Mouse (Mus musculus): Measurements from ENCODE around the gene Cacna1c. TPM values are rescaled to one million over a fixed set of nuclear protein-coding genes. Genes with fewer than 3 reads are reported as not detected.

The Cacna1c gene
- polyA plus RNA-seq, 1 experiment from 2014 or later: 0.30 TPM

- 53% methylated on average over 1 of the region's 1 CpGs for WGBS (ENCODE audit: insufficient replicate concordance)
- Histone ChIP-seq H3K27ac (ENCODE audit: low read length) (no peak overlapping the region), H3K27me3 (ENCODE audit: control insufficient read depth, insufficient read depth, low read depth, low read length) (no peaks in the 10 kb centered on the region), H3K4me2 (ENCODE audit: low read depth, low read length) (no peak overlapping the region), H3K9ac (ENCODE audit: low read depth, low read length) (no peak overlapping the region), H3K9me3 (replicated peaks; ENCODE audit: control insufficient read depth, low read length) (no peaks in the 10 kb centered on the region), H3K36me3 (ENCODE audit: control insufficient read depth, insufficient read depth) (no peaks in the 10 kb centered on the region), H3K4me1 (ENCODE audit: control insufficient read depth, low read depth, low read length) (peaks cover 28% of the 10 kb centered on the region), H3K4me3 (ENCODE audit: low read depth, low read length) (no peak overlapping the region)
- peak; percentile 83 for ATAC-seq (ENCODE audit: low read depth)
Observed at GRCm38 (mm10) chr6:118749285-118749684, 446.9 kb downstream of the Cacna1c start.

DNA sequence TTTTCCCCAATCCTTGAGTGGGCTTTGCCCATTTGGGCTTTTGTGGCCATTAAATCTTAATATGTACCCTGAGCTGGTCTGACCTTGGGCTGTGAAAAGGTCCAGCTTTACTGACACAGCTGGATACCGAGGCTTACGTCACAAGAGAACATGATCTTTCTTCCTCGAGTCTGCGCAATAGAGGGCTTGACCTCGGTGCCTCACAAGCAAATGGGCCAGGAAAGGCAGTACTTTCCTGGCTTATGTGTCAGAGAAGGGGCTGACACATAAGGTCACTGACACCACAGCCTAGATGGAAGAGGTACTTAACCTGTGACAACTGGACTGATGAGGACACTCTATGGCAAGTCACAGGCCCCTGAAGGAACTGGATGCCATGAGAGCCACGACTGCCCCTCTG, 453.5 kb downstream of the Cacna1c start:
- Histone ChIP-seq H3K27ac (ENCODE audit: low read length) (no peak overlapping the region), H3K36me3 (ENCODE audit: control insufficient read depth, insufficient read depth) (no peaks in the 10 kb centered on the region), H3K4me3 (ENCODE audit: low read depth, low read length) (no peak overlapping the region), H3K9ac (ENCODE audit: low read depth, low read length) (no peak overlapping the region), H3K9me3 (replicated peaks; ENCODE audit: control insufficient read depth, low read length) (no peaks in the 10 kb centered on the region), H3K4me1 (ENCODE audit: control insufficient read depth, low read depth, low read length) (peaks cover 4% of the 10 kb centered on the region), H3K27me3 (ENCODE audit: control insufficient read depth, insufficient read depth, low read depth, low read length) (no peaks in the 10 kb centered on the region), H3K4me2 (ENCODE audit: low read depth, low read length) (no peak overlapping the region)
- 84% methylated on average over 6 of the region's 6 CpGs for WGBS (ENCODE audit: insufficient replicate concordance)
- no peak for ATAC-seq (ENCODE audit: low read depth)

- H3K9ac ChIP-seq (ENCODE audit: low read depth, low read length): no peak overlapping the region
- ATAC-seq (ENCODE audit: low read depth): no peak
- WGBS (ENCODE audit: insufficient replicate concordance): 85% methylated on average over 14 of the region's 14 CpGs
Observed at GRCm38 (mm10) chr6:118741841-118742240, 454.4 kb downstream of the Cacna1c start.

GRCm38 (mm10) chr6:118739961-118740599, 456.1 kb downstream of the Cacna1c start:
- no peaks in the 10 kb centered on the region for H3K27me3 ChIP-seq (ENCODE audit: control insufficient read depth, insufficient read depth, low read depth, low read length)
- peaks cover 16% of the 10 kb centered on the region for H3K4me1 ChIP-seq (ENCODE audit: control insufficient read depth, low read depth, low read length)
- no peak overlapping the region for H3K9ac ChIP-seq (ENCODE audit: low read depth, low read length)
- H3K4me2 ChIP-seq (ENCODE audit: low read depth, low read length): no peak overlapping the region
- H3K9me3 ChIP-seq (replicated peaks; ENCODE audit: control insufficient read depth, low read length): no peaks in the 10 kb centered on the region
- H3K36me3 ChIP-seq (ENCODE audit: control insufficient read depth, insufficient read depth): no peaks in the 10 kb centered on the region
- ATAC-seq (ENCODE audit: low read depth): no peak
- H3K27ac ChIP-seq (ENCODE audit: low read length): no peak overlapping the region
- no peak overlapping the region for H3K4me3 ChIP-seq (ENCODE audit: low read depth, low read length)
- 48% methylated on average over 9 of the region's 9 CpGs for WGBS (ENCODE audit: insufficient replicate concordance)

More at GRCm38 (mm10) chr6:118741841-118742240, 454.4 kb downstream of the Cacna1c start:
- no peaks in the 10 kb centered on the region for H3K27me3 ChIP-seq (ENCODE audit: control insufficient read depth, insufficient read depth, low read depth, low read length)
- no peaks in the 10 kb centered on the region for H3K9me3 ChIP-seq (replicated peaks; ENCODE audit: control insufficient read depth, low read length)
- H3K4me2 ChIP-seq (ENCODE audit: low read depth, low read length): no peak overlapping the region
- H3K4me3 ChIP-seq (ENCODE audit: low read depth, low read length): no peak overlapping the region
- H3K27ac ChIP-seq (ENCODE audit: low read length): no peak overlapping the region
- no peaks in the 10 kb centered on the region for H3K36me3 ChIP-seq (ENCODE audit: control insufficient read depth, insufficient read depth)
- peaks cover 9% of the 10 kb centered on the region for H3K4me1 ChIP-seq (ENCODE audit: control insufficient read depth, low read depth, low read length)

DNA sequence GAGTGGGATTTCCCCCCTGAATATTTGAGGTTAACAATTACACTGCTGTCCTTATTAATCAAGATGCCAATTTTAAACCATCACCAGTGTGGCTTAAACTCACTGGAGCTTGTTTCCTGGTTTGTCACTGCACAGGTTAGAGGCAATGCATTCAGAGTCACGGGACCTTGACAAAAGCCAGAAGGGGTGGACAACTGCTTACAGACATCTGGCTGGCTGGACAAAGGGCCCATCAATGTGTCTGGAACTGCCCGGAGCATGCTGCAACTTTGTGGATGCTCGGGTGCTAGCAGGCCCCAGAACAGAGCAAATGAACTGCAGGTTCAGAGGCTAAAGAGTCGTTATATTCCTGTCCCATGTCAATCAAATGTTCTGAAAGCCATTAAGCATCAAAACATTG, 456.9 kb downstream of the Cacna1c start:
- no peak for ATAC-seq (ENCODE audit: low read depth)
- H3K4me1 ChIP-seq (ENCODE audit: control insufficient read depth, low read depth, low read length): peaks cover 15% of the 10 kb centered on the region
- no peak overlapping the region for H3K27ac ChIP-seq (ENCODE audit: low read length)
- no peaks in the 10 kb centered on the region for H3K36me3 ChIP-seq (ENCODE audit: control insufficient read depth, insufficient read depth)
- WGBS (ENCODE audit: insufficient replicate concordance): 67% methylated on average over 4 of the region's 4 CpGs
- H3K4me2 ChIP-seq (ENCODE audit: low read depth, low read length): no peak overlapping the region
- H3K4me3 ChIP-seq (ENCODE audit: low read depth, low read length): no peak overlapping the region
- no peak overlapping the region for H3K9ac ChIP-seq (ENCODE audit: low read depth, low read length)
- H3K9me3 ChIP-seq (replicated peaks; ENCODE audit: control insufficient read depth, low read length): no peaks in the 10 kb centered on the region
- H3K27me3 ChIP-seq (ENCODE audit: control insufficient read depth, insufficient read depth, low read depth, low read length): no peaks in the 10 kb centered on the region

- Histone ChIP-seq H3K9me3 (replicated peaks; ENCODE audit: control insufficient read depth, low read length) (no peaks in the 10 kb centered on the region), H3K27me3 (ENCODE audit: control insufficient read depth, insufficient read depth, low read depth, low read length) (no peaks in the 10 kb centered on the region), H3K4me1 (ENCODE audit: control insufficient read depth, low read depth, low read length) (peaks cover 15% of the 10 kb centered on the region), H3K4me3 (ENCODE audit: low read depth, low read length) (no peak overlapping the region), H3K9ac (ENCODE audit: low read depth, low read length) (no peak overlapping the region), H3K36me3 (ENCODE audit: control insufficient read depth, insufficient read depth) (no peaks in the 10 kb centered on the region), H3K4me2 (ENCODE audit: low read depth, low read length) (no peak overlapping the region), H3K27ac (ENCODE audit: low read length) (no peak overlapping the region)
- no peak for ATAC-seq (ENCODE audit: low read depth)
- 61% methylated on average over 3 of the region's 3 CpGs for WGBS (ENCODE audit: insufficient replicate concordance)
Observed at GRCm38 (mm10) chr6:118738656-118739055, 457.6 kb downstream of the Cacna1c start.

- Histone ChIP-seq H3K4me2 (ENCODE audit: low read depth, low read length) (no peak overlapping the region), H3K4me1 (ENCODE audit: control insufficient read depth, low read depth, low read length) (peaks cover 15% of the 10 kb centered on the region), H3K4me3 (ENCODE audit: low read depth, low read length) (no peak overlapping the region), H3K27me3 (ENCODE audit: control insufficient read depth, insufficient read depth, low read depth, low read length) (no peaks in the 10 kb centered on the region), H3K27ac (ENCODE audit: low read length) (no peak overlapping the region), H3K36me3 (ENCODE audit: control insufficient read depth, insufficient read depth) (no peaks in the 10 kb centered on the region), H3K9me3 (replicated peaks; ENCODE audit: control insufficient read depth, low read length) (no peaks in the 10 kb centered on the region), H3K9ac (ENCODE audit: low read depth, low read length) (no peak overlapping the region)
- WGBS (ENCODE audit: insufficient replicate concordance): 50% methylated on average over 6 of the region's 6 CpGs
- peak; percentile 78 for ATAC-seq (ENCODE audit: low read depth)
Observed at GRCm38 (mm10) chr6:118737078-118737477, 459.1 kb downstream of the Cacna1c start.

DNA sequence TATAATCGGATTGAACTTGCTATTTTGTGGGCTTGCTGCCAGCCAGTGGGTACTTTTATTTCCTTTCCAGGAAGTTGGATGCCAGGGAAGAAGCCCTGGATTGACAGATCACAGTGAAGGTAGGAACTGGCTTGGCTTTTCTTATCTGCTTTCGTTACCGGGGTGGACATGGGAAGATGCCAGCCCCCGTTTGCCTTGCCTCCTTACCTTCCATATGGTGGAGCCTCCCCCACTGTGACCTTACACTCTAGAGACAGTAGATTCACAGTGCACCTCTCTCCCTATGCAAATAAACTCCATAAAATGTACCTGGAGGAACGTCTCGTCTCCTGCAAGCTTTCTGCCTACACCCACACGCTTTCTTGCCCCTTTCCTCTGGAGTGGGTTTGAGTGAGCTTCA, 459.7 kb downstream of the Cacna1c start:
- no peak overlapping the region for H3K27ac ChIP-seq (ENCODE audit: low read length)
- H3K4me3 ChIP-seq (ENCODE audit: low read depth, low read length): no peak overlapping the region
- no peaks in the 10 kb centered on the region for H3K36me3 ChIP-seq (ENCODE audit: control insufficient read depth, insufficient read depth)
- no peak for ATAC-seq (ENCODE audit: low read depth)
- H3K27me3 ChIP-seq (ENCODE audit: control insufficient read depth, insufficient read depth, low read depth, low read length): no peaks in the 10 kb centered on the region
- 71% methylated on average over 7 of the region's 7 CpGs for WGBS (ENCODE audit: insufficient replicate concordance)
- no peak overlapping the region for H3K4me2 ChIP-seq (ENCODE audit: low read depth, low read length)
- H3K9ac ChIP-seq (ENCODE audit: low read depth, low read length): no peak overlapping the region
- H3K9me3 ChIP-seq (replicated peaks; ENCODE audit: control insufficient read depth, low read length): no peaks in the 10 kb centered on the region
- H3K4me1 ChIP-seq (ENCODE audit: control insufficient read depth, low read depth, low read length): peaks cover 15% of the 10 kb centered on the region

- WGBS (ENCODE audit: insufficient replicate concordance): 55% methylated on average over 3 of the region's 3 CpGs
- 0 out of 2 replicates have a peak, but pooled peaks have one; percentile 13 for ATAC-seq (ENCODE audit: low read depth)
- Histone ChIP-seq H3K27me3 (ENCODE audit: control insufficient read depth, insufficient read depth, low read depth, low read length) (no peaks in the 10 kb centered on the region), H3K9ac (ENCODE audit: low read depth, low read length) (no peak overlapping the region), H3K27ac (ENCODE audit: low read length) (no peak overlapping the region), H3K9me3 (replicated peaks; ENCODE audit: control insufficient read depth, low read length) (no peaks in the 10 kb centered on the region), H3K36me3 (ENCODE audit: control insufficient read depth, insufficient read depth) (no peaks in the 10 kb centered on the region), H3K4me1 (ENCODE audit: control insufficient read depth, low read depth, low read length) (peaks cover 15% of the 10 kb centered on the region), H3K4me3 (ENCODE audit: low read depth, low read length) (no peak overlapping the region), H3K4me2 (ENCODE audit: low read depth, low read length) (no peak overlapping the region)
Observed at GRCm38 (mm10) chr6:118735145-118735544, 461.1 kb downstream of the Cacna1c start.

All from liver, embryonic 16.5 days (tissue).